Mouse (Mus musculus) spleen, adult 2 months (tissue): Measurements from ENCODE around the gene Inmt.

ENCODE experiments used
- CTCF ChIP-seq: fragments of 200-500 bp; IDR thresholded peaks from 2 replicates; pipeline ENCODE4 v1.5.1; 2011; ENCODE audit warnings: mild to moderate bottlenecking, inconsistent platforms; ENCODE audit not compliant: insufficient read depth, insufficient read length, insufficient replicate concordance; ENCODE audit errors: extremely low read depth
- POLR2A ChIP-seq: fragments of 200-500 bp; IDR thresholded peaks from 2 replicates; pipeline ENCODE4 v1.6.1; 2011; ENCODE audit warnings: low read depth, low read length, inconsistent platforms

- TF ChIP-seq CTCF (no peak), POLR2A (no peak)
Measured at GRCm38 (mm10) chr6:55199047-55199446, 24.2 kb upstream of the Inmt start.
